13 mouse cellular contexts compared by ENCODE assay signal in genomic region chr7:110690856-110691255, GRCm38 (mm10).
DNase-seq lines count a peak whose midpoint lies in the region; ATAC-seq and TF ChIP-seq lines count a peak whose summit lies in the region.
"Had no signal": no experiment of that assay in that cellular context is flagged by ENCODE, and none has a peak within 500 bp of the region (broad histone marks: within the 10 kb centered on the region; RNA-seq: fewer than 3 reads in every experiment).

No protein-coding gene starts in this region.

- H3K9me3 ChIP-seq in intestine, embryonic 16.5 days (ENCODE audit: control insufficient read depth, low read length), result no peaks in the 10 kb centered on the region
- H3K9me3 ChIP-seq in intestine, postnatal 0 days (ENCODE audit: control insufficient read depth), result no peaks in the 10 kb centered on the region
- H3K9me3 ChIP-seq: limb, embryonic 13.5 days; neural tube, embryonic 13.5 days had no signal

- ATAC-seq in intestine, embryonic 16.5 days, result peak; percentile 52
- ATAC-seq in intestine, postnatal 0 days, result no peak
- ATAC-seq: forebrain, embryonic 16.5 days; midbrain, embryonic 16.5 days had no signal

- DNase-seq in adrenal gland, postnatal 36 days, result peak; percentile 62 to 64
- peak; percentile 66 for DNase-seq in kidney, postnatal 10 days
- DNase-seq in lung, postnatal 36 days, result peak; percentile 44
- no peak for DNase-seq in cerebellum, postnatal 4 days (ENCODE audit: low spot score in 2 of 2)
- DNase-seq in frontal cortex, postnatal 25 days (ENCODE audit: low spot score in 2 of 2), result no peak
- DNase-seq: cerebellum, adult 11 months; heart, postnatal 36 days had no signal

- WGBS in intestine, embryonic 16.5 days, result 76% methylated on average over 9 of the region's 9 CpGs
- whole genome bisulfite sequencing in intestine, postnatal 0 days, result 52% methylated on average over 9 of the region's 9 CpGs

- no peak overlapping the region for H3K27ac ChIP-seq in intestine, embryonic 16.5 days (ENCODE audit: low read length)
- no peak overlapping the region for H3K27ac ChIP-seq in intestine, postnatal 0 days (ENCODE audit: low read depth, low read length)
- H3K27ac ChIP-seq: limb, embryonic 13.5 days; neural tube, embryonic 13.5 days had no signal

- H3K27me3 ChIP-seq in intestine, embryonic 16.5 days (replicated peaks; ENCODE audit: control insufficient read depth, insufficient read depth, low read length), result no peaks in the 10 kb centered on the region
- no peaks in the 10 kb centered on the region for H3K27me3 ChIP-seq in intestine, postnatal 0 days (replicated peaks; ENCODE audit: control insufficient read depth, insufficient read depth, low read length)
- H3K27me3 ChIP-seq: limb, embryonic 13.5 days; neural tube, embryonic 13.5 days had no signal

- no peak overlapping the region for H3K9ac ChIP-seq in intestine, embryonic 16.5 days (ENCODE audit: low read depth, low read length)
- no peak overlapping the region for H3K9ac ChIP-seq in intestine, postnatal 0 days (ENCODE audit: low read depth, low read length)
- H3K9ac ChIP-seq: limb, embryonic 13.5 days; neural tube, embryonic 13.5 days had no signal

- H3K36me3 ChIP-seq in intestine, embryonic 16.5 days (ENCODE audit: control insufficient read depth, insufficient read depth, low read length), result no peaks in the 10 kb centered on the region
- no peaks in the 10 kb centered on the region for H3K36me3 ChIP-seq in intestine, postnatal 0 days (ENCODE audit: control insufficient read depth, insufficient read depth)
- H3K36me3 ChIP-seq: limb, embryonic 13.5 days; neural tube, embryonic 13.5 days had no signal

- no peak overlapping the region for H3K4me3 ChIP-seq in intestine, embryonic 16.5 days (ENCODE audit: low read length)
- H3K4me3 ChIP-seq in intestine, postnatal 0 days (ENCODE audit: low read depth, low read length), result no peak overlapping the region
- H3K4me3 ChIP-seq: limb, embryonic 13.5 days; neural tube, embryonic 13.5 days had no signal

- TF ChIP-seq CTCF in intestine, postnatal 0 days (IDR thresholded peaks at IDR 0.05; ENCODE audit: low read depth), result no peak

- H3K4me2 ChIP-seq in intestine, embryonic 16.5 days (ENCODE audit: low read depth, low read length), result no peak overlapping the region
- no peak overlapping the region for H3K4me2 ChIP-seq in intestine, postnatal 0 days (replicated peaks; ENCODE audit: low read depth)
- H3K4me2 ChIP-seq: limb, embryonic 13.5 days; neural tube, embryonic 13.5 days had no signal

- peaks cover 15% of the 10 kb centered on the region for H3K4me1 ChIP-seq in intestine, embryonic 16.5 days (ENCODE audit: control insufficient read depth, insufficient read depth, low read length)
- H3K4me1 ChIP-seq in intestine, postnatal 0 days (replicated peaks; ENCODE audit: control insufficient read depth, insufficient read depth, low read length), result no peaks in the 10 kb centered on the region

Comparison
In these comparisons a context has a peak if more than half of its experiments do, and no peak if none do; other contexts are left out.
1. DNase-seq: peak in adrenal gland, postnatal 36 days (2 of 2), kidney, postnatal 10 days (single experiment) and lung, postnatal 36 days (single experiment); none in cerebellum, postnatal 4 days (0 of 2) and frontal cortex, postnatal 25 days (0 of 2).